ENCODE assay signal across 7 mouse cellular contexts in genomic region chr9:66349860-66350787, GRCm38 (mm10). TPM values are rescaled to one million over a fixed set of nuclear protein-coding genes. Genes with fewer than 3 reads are reported as not detected.
DNase-seq lines count a peak whose midpoint lies in the region; ATAC-seq lines count a peak whose summit lies in the region.

Gene Herc1, plus strand, starts transcription at chr9:66350450.

- peak within 1 kb of the TSS; percentile 83 for H3K4me2 ChIP-seq in midbrain, embryonic 13.5 days (replicated peaks)

- peak; percentile 85 for ATAC-seq in granulocyte monocyte progenitor cell, adult 5-6 weeks (replicated peaks; ENCODE audit: poor library complexity, severe bottlenecking)
- ATAC-seq in midbrain, embryonic 13.5 days, result peak; percentile 94

- no peaks in the 10 kb centered on the region for H3K9me3 ChIP-seq in embryonic facial prominence, embryonic 10.5 days
- H3K9me3 ChIP-seq in limb, embryonic 10.5 days (replicated peaks), result no peaks in the 10 kb centered on the region
- no peaks in the 10 kb centered on the region for H3K9me3 ChIP-seq in midbrain, embryonic 13.5 days

- H3K27ac ChIP-seq in embryonic facial prominence, embryonic 10.5 days (replicated peaks), result peak within 1 kb of the TSS; percentile 94
- H3K27ac ChIP-seq in limb, embryonic 10.5 days, result peak within 1 kb of the TSS; percentile 95
- peak within 1 kb of the TSS; percentile 98 for H3K27ac ChIP-seq in midbrain, embryonic 13.5 days

- H3K4me1 ChIP-seq in embryonic facial prominence, embryonic 10.5 days, result peaks cover 28% of the 10 kb centered on the region
- H3K4me1 ChIP-seq in limb, embryonic 10.5 days, result peaks cover 21% of the 10 kb centered on the region
- H3K4me1 ChIP-seq in midbrain, embryonic 13.5 days (replicated peaks), result peaks cover 25% of the 10 kb centered on the region

- H3K27me3 ChIP-seq in embryonic facial prominence, embryonic 10.5 days (replicated peaks; ENCODE audit: low read depth, poor library complexity, severe bottlenecking), result no peaks in the 10 kb centered on the region
- no peaks in the 10 kb centered on the region for H3K27me3 ChIP-seq in limb, embryonic 10.5 days (ENCODE audit: low read depth, poor library complexity, severe bottlenecking)
- no peaks in the 10 kb centered on the region for H3K27me3 ChIP-seq in midbrain, embryonic 13.5 days

- DNase-seq in adrenal gland, postnatal 10 days, result peak; percentile 96
- DNase-seq in embryonic facial prominence, embryonic 10.5 days (ENCODE audit: low spot score), result peak; percentile 97
- DNase-seq in kidney, adult 11 months, result peak; percentile 95
- DNase-seq in limb, embryonic 10.5 days (ENCODE audit: low spot score), result peak; percentile 95
- DNase-seq in spleen, adult 12 weeks (ENCODE audit: low spot score), result peak; percentile 91

- under 1% methylated on average over 85 of the region's 85 CpGs for WGBS in embryonic facial prominence, embryonic 10.5 days
- WGBS in limb, embryonic 10.5 days, result under 1% methylated on average over 85 of the region's 85 CpGs
- WGBS in midbrain, embryonic 13.5 days, result under 1% methylated on average over 74 of the region's 85 CpGs

- H3K9ac ChIP-seq in midbrain, embryonic 13.5 days (replicated peaks), result peak within 1 kb of the TSS; percentile 99

- H3K36me3 ChIP-seq in embryonic facial prominence, embryonic 10.5 days (replicated peaks), result no peaks in the 10 kb centered on the region
- H3K36me3 ChIP-seq in limb, embryonic 10.5 days, result no peaks in the 10 kb centered on the region
- no peaks in the 10 kb centered on the region for H3K36me3 ChIP-seq in midbrain, embryonic 13.5 days

- H3K4me3 ChIP-seq in embryonic facial prominence, embryonic 10.5 days, result peak within 1 kb of the TSS; percentile 99
- H3K4me3 ChIP-seq in limb, embryonic 10.5 days, result peak within 1 kb of the TSS; percentile 95
- peak within 1 kb of the TSS; percentile 96 for H3K4me3 ChIP-seq in midbrain, embryonic 13.5 days (replicated peaks)

RNA-seq across cellular contexts. Expression of gene Herc1, which starts in this region (rescaled TPM):
- 10 to 100 TPM; 34.7 to 51.6 TPM for total RNA-seq in adrenal gland, postnatal 10 days (2021)
- polyA plus RNA-seq in embryonic facial prominence, embryonic 10.5 days (2016; fragmentation: Nextera tagmentation; extraction: Ambion mirVana), result 25.7 and 27.2 TPM in 2 replicates
- 37.7 and 48.6 TPM in 2 replicates for total RNA-seq in granulocyte monocyte progenitor cell, adult 5-6 weeks (2014; fragmentation: Nextera tagmentation)
- 51.1 and 58.0 TPM in 2 replicates for total RNA-seq in granulocyte monocyte progenitor cell, adult 5-6 weeks (2017)
- polyA plus RNA-seq in limb, embryonic 10.5 days (2016; fragmentation: Nextera tagmentation; extraction: Ambion mirVana), result 21.4 and 22.4 TPM in 2 replicates
- 49.6 and 52.8 TPM in 2 replicates for polyA plus RNA-seq in midbrain, embryonic 13.5 days (2015; fragmentation: Nextera tagmentation; extraction: Ambion mirVana)

Comparison
In these comparisons a context has a peak if more than half of its experiments do, and no peak if none do; other contexts are left out.
1. Peak in every context shown above with its lines: DNase-seq, ATAC-seq, H3K4me3 ChIP-seq and H3K27ac ChIP-seq.